Mouse (Mus musculus) hindbrain, embryonic 16.5 days (tissue): ENCODE data around the gene Grip2. TPM values are rescaled to one million over a fixed set of nuclear protein-coding genes. Genes with fewer than 3 reads are reported as not detected.

Experiments used
- ATAC-seq: fragments of 200-750 bp; cut with Nextera tagmentation; 2 replicates; pipeline ENCODE4 v1.8.0; 2017; ENCODE audit warnings: moderate TSS enrichment, moderate library complexity
- H3K27ac ChIP-seq: fragments of 300-500 bp; sonication (generic); 2 replicates; pipeline ENCODE4 v1.5.1; 2014; ENCODE audit warnings: low read depth, mild to moderate bottlenecking, control low read depth, low read length, moderate library complexity
- H3K27me3 ChIP-seq: fragments of 300-500 bp; sonication (generic); replicated peaks from 2 replicates; pipeline ENCODE4 v1.6.1; 2014; ENCODE audit warnings: low read length; ENCODE audit not compliant: control insufficient read depth, insufficient read depth
- H3K36me3 ChIP-seq: fragments of 300-500 bp; sonication (generic); 2 replicates; pipeline ENCODE4 v1.6.1; 2014; ENCODE audit warnings: mild to moderate bottlenecking, low read length, moderate library complexity, mixed read lengths; ENCODE audit not compliant: control insufficient read depth, insufficient read depth
- H3K4me1 ChIP-seq: fragments of 300-500 bp; sonication (generic); 2 replicates; pipeline ENCODE4 v1.6.1; 2014; ENCODE audit warnings: low read depth, low read length; ENCODE audit not compliant: control insufficient read depth, insufficient read depth
- H3K4me2 ChIP-seq: fragments of 300-500 bp; sonication (generic); 2 replicates; pipeline ENCODE4 v1.6.1; 2014; ENCODE audit warnings: mild to moderate bottlenecking, low read length, control low read depth, moderate library complexity
- H3K4me3 ChIP-seq: fragments of 300-500 bp; sonication (generic); 2 replicates; pipeline ENCODE4 v1.5.1; 2014; ENCODE audit warnings: mild to moderate bottlenecking, low read length, control low read depth, moderate library complexity
- H3K9ac ChIP-seq: fragments of 300-500 bp; sonication (generic); 2 replicates; pipeline ENCODE4 v1.6.1; 2014; ENCODE audit warnings: low read depth, mild to moderate bottlenecking, control low read depth, low read length, moderate library complexity
- H3K9me3 ChIP-seq: fragments of 300-500 bp; sonication (generic); 2 replicates; pipeline ENCODE4 v1.6.1; 2014; ENCODE audit warnings: mild to moderate bottlenecking, low read length, moderate library complexity; ENCODE audit not compliant: control insufficient read depth
- WGBS: fragments of 180-500 bp; shearing (Covaris S2); extraction: QIAGEN DNeasy Blood & Tissue Kit; methylation state at CpG from one replicate; pipeline ENCODE4 v1.1.7; 2014; 5-methylcytosine and 5-hydroxymethylcytosine counted together
- polyA plus RNA-seq: library from polyadenylated mRNA; unstranded; fragments of >200 nt; fragmentation: Nextera tagmentation; extraction: Ambion mirVana; gene quantifications from 2 replicates; pipeline ENCODE4 v1.2.1, GENCODE M21; 2015

The Grip2 gene
- polyA plus RNA-seq, 1 experiment from 2014 or later, result 6.3 TPM

DNA sequence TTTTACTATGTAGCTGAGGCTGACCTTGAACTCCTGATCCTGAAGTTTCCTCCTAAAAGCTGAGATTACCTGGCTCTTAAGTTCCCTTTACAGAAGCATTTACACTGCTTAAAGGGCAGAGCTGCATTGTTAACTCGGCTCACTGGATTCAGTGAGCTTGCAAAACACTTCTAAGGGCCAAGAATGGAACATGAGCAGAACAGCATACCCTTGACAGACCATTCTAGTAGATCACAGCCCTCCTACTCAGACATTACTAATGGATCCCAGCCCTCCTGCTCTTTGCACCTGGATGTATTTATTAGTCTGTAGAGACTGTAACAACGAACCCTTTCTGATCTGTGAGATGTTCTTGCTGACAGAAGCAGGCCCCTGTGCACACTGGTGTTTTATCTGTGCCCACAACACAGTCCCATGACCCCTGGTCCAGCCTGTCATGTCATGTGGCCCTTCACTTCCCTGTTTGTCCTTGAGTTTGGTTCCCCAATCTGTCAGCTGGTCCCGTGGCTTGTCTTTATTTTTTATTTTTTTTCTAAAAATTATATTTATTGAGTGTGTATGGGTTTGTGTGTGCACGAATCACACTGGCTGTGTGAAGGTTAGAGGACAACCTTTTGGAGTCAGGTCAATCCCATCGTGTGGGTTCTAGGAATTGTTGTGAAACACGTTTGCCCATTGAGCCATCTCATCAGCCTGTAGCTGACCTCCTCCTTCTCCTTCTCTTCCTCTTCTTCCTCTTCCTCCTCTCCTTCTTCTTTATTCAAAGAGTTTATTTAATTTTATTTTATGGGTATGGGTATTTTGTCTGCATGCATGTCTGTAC is 110.9 kb downstream of the Grip2 start:
- Histone ChIP-seq H3K4me1 (peaks cover 53% of the 10 kb centered on the region), H3K27me3 (no peaks in the 10 kb centered on the region), H3K9ac (no peak overlapping the region), H3K4me3 (no peak overlapping the region), H3K36me3 (peaks cover 4% of the 10 kb centered on the region; the same call in 1 of the 2 replicates), H3K27ac (no peak overlapping the region), H3K9me3 (no peaks in the 10 kb centered on the region), H3K4me2 (no peak overlapping the region)
- 85% methylated on average over 6 of the region's 6 CpGs for WGBS
- no peak for ATAC-seq

DNA sequence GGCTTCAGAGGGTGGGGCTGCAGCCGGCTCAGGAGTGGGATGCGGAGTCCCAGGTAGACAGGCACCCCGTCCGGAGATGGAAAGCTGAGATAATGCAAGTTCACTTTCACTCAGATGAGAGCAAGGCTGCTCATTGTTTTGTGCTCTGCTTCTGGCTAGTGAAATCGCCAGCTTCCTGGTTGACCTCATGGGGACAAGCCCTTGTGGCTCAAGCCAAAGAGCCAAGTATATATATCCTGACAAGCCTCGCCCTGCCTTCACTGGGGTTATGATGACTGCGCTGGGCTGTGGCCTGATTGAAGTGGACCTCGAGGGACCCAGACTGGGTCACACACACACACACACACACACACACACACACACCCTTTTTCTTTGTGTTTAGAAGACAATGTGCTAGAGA is 112.0 kb downstream of the Grip2 start:
- Histone ChIP-seq H3K9me3 (no peaks in the 10 kb centered on the region), H3K27ac (0 out of 2 replicates have a peak overlapping the region, but pooled peaks have one; percentile 29)

GRCm38 (mm10) chr6:91713370-91713896 is 113.6 kb downstream of the Grip2 start:
- no peaks in the 10 kb centered on the region for H3K9me3 ChIP-seq
- WGBS, result 4% methylated on average over 5 of the region's 5 CpGs

More for the DNA sequence above, 112.0 kb downstream of the Grip2 start:
- Histone ChIP-seq H3K4me2 (no peak overlapping the region), H3K36me3 (peaks cover 4% of the 10 kb centered on the region; the same call in 1 of the 2 replicates), H3K4me3 (no peak overlapping the region), H3K27me3 (no peaks in the 10 kb centered on the region), H3K4me1 (peaks cover 41% of the 10 kb centered on the region), H3K9ac (no peak overlapping the region)
- 73% methylated on average over 8 of the region's 8 CpGs for WGBS
- ATAC-seq, result no peak

DNA sequence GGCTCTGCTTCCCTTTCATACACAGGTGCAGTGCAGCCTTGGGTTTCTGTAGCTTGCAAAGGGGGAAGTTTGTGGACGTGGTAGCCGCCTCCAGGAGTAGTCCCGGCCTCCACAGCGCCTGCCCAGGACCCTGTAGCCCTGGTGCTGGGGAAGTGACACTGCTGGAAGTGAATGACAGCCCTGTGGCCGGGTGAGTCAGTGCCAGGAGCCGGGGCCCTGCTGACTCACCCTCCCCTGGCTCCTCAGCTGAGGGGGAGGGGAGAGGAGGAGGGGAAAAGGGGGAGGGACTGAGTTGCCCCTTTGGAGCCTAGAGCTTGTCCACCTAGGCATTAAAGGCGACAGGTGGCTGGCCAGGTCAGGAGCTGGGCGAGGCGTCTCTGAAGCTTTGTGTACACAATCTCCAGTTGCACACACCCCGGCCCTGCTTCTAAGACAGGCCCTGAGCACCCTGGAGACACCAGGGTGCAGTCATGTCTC is 114.2 kb downstream of the Grip2 start:
- H3K9ac ChIP-seq, result peak overlapping the region; percentile 50
- no peak overlapping the region for H3K4me3 ChIP-seq
- peaks cover 4% of the 10 kb centered on the region; the same call in 1 of the 2 replicates for H3K36me3 ChIP-seq
- WGBS, result 9% methylated on average over 10 of the region's 10 CpGs
- H3K4me2 ChIP-seq, result no peak overlapping the region
- peak overlapping the region; percentile 56 for H3K27ac ChIP-seq
- H3K9me3 ChIP-seq, result no peaks in the 10 kb centered on the region
- no peaks in the 10 kb centered on the region for H3K27me3 ChIP-seq
- 0 out of 2 replicates have a peak, but pooled peaks have one; percentile 32 for ATAC-seq
- H3K4me1 ChIP-seq, result peaks cover 32% of the 10 kb centered on the region

More at GRCm38 (mm10) chr6:91713370-91713896, 113.6 kb downstream of the Grip2 start:
- ATAC-seq, result no peak
- Histone ChIP-seq H3K4me1 (peaks cover 34% of the 10 kb centered on the region), H3K4me2 (no peak overlapping the region), H3K4me3 (no peak overlapping the region), H3K27ac (peak overlapping the region; percentile 66), H3K27me3 (no peaks in the 10 kb centered on the region), H3K9ac (no peak overlapping the region), H3K36me3 (peaks cover 4% of the 10 kb centered on the region; the same call in 1 of the 2 replicates)

DNA sequence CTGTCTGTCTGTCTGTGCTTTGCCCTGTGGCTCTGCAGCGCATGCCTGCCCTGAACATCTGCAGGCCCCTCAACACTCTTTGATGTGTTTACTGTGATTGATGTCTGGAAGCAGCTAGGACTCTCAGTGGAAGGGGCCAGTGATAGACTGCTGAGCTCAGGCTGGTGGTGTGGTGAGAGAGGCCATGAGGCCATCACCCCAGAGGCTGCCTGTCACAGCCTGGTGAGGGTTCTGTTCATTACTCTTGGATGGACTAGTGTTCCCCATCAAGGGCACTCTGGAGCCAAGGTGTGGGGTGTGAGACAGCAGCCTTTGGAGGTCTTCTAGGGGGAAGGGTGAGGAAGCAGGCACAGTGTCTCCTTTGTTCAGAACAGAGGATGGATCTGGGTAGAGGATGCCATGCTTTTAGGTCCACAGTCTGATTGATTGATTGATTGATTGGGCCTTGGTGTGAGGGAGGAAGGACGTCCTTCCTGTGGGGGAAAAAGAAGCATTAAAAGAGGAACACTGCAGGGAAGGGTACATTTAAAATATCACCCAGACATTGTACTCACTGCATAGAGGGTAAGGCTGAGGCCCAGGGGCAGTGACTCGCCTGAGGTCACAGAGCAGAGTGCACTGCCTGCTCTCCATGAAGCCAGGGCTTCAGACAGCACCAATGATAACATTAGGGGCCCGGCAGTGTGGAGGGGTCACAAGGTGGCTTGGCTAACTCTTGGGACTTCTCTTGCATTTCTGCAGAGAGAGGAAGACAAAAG is 114.8 kb downstream of the Grip2 start:
- H3K36me3 ChIP-seq, result peaks cover 4% of the 10 kb centered on the region; the same call in 1 of the 2 replicates
- H3K27ac ChIP-seq, result peak overlapping the region; percentile 56
- WGBS, result 25% methylated on average over 4 of the region's 4 CpGs
- H3K9ac ChIP-seq, result peak overlapping the region; percentile 50
- no peak overlapping the region for H3K4me2 ChIP-seq
- H3K27me3 ChIP-seq, result no peaks in the 10 kb centered on the region
- no peaks in the 10 kb centered on the region for H3K9me3 ChIP-seq
- no peak overlapping the region for H3K4me3 ChIP-seq
- 0 out of 2 replicates have a peak, but pooled peaks have one; percentile 3 for ATAC-seq
- H3K4me1 ChIP-seq, result peaks cover 38% of the 10 kb centered on the region

Other genes starting within 250 kb of the Grip2 start
- 108 TPM in 2 replicates for gene Slc6a6, start 143.2 kb downstream of the Grip2 start, polyA plus RNA-seq
- gene Ccdc174, start 50.8 kb upstream of the Grip2 start, polyA plus RNA-seq, result 31.1 and 33.1 TPM in 2 replicates
- gene 4930590J08Rik, start 75.6 kb upstream of the Grip2 start, polyA plus RNA-seq, result 1.1 and 1.2 TPM in 2 replicates
- gene Fgd5, start 151.6 kb upstream of the Grip2 start, polyA plus RNA-seq, result 14.7 and 17.1 TPM in 2 replicates